Mouse (Mus musculus) cerebellum, adult 2 months (tissue): ENCODE measurements around the gene Slc13a5.

Experiments
- CTCF ChIP-seq: fragments of 200-500 bp; IDR thresholded peaks from 2 replicates; pipeline ENCODE4 v1.5.1; 2011; ENCODE audit warnings: low read depth, mild to moderate bottlenecking, control low read depth, low read length, moderate library complexity, borderline replicate concordance; ENCODE audit not compliant: insufficient read depth
- POLR2A ChIP-seq: fragments of 200-500 bp; IDR thresholded peaks from 2 replicates; pipeline ENCODE4 v1.6.1; 2011; ENCODE audit warnings: low read length, control low read depth, borderline replicate concordance; ENCODE audit not compliant: insufficient read depth

DNA sequence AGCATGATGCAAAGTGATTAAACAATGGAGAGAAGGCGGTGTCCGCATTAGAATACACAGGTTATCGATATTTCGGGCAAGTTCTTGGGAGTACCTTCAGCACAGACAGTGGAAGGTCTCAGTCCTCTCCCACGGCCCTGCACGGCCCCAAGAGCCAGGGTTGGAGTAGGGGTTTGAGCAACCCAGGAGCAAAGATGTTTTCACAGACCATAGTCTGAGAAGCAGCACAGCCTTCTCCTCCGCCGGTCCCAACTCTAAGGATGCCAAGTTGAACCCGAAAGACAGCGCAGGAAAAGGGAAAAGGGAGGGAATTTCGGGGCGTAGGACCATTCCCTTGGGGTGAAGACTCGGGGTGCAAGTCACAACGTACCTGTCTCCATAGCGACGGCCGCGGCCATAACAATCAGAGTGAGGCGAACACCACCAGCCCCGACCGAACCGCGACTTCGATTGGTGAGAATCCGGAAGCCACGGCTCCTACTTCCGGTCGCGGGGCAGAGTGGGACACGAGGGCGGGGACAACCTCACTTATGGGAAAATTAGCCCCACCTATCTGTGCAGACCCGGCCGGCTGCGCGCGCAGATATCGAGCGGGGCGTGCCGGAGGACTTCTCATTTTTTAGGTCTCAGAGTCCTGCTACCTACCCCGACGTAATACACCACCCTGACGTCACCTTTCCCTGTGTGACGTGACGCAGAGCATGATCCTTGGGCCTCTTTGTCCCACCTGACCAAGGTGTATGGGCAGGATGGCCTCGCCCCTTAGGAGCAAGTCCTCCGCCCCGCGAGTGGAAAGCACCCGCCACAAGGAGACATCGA is 52.2 kb downstream of the Slc13a5 start:
- TF ChIP-seq POLR2A (peak; percentile 67; the same call in 1 of the 2 replicates), CTCF (no peak)
